Mouse (Mus musculus): ENCODE results near the gene Toporsl.

DNA sequence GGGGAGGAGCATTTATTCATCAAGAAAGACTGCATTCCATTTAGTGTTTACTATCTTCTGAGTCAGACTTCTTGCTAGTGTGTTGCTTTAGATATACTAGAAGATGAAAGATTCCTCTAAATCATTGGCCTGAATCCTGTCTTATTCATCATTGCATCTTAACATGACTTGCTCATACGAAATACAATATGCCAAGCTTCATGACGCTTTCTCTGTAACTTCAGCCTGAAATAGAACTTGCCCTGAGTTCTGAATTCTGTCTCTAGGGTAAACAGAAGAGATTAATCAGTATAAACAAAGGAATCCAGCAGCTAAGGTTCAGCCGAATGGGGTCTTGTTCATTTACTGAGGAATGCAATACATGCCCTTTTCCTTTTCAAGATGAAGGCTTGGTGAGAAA, 10.8 kb downstream of the Toporsl start:
- TF ChIP-seq POLR2A (IDR thresholded peaks at IDR 0.05; ENCODE audit: low read depth, low read length) = no peak
- TF ChIP-seq CTCF (IDR thresholded peaks at IDR 0.05; ENCODE audit: extremely low read depth, insufficient read depth, insufficient read length, insufficient replicate concordance) = no peak

Measured in spleen, adult 2 months (tissue).